Mouse (Mus musculus): Measurements from ENCODE around the gene Pbx3.

Gene Pbx3

GRCm38 (mm10) chr2:34146431-34146830 is 226.5 kb downstream of the Pbx3 start:
- no peak for DNase-seq (ENCODE audit: low read depth)

GRCm38 (mm10) chr2:34139470-34140158 is 233.3 kb downstream of the Pbx3 start:
- no peak for DNase-seq (ENCODE audit: low read depth)

GRCm38 (mm10) chr2:34135316-34135715 is 237.6 kb downstream of the Pbx3 start:
- no peak for DNase-seq (ENCODE audit: low read depth)

- no peak for DNase-seq (ENCODE audit: low read depth)
These were observed 240.2 kb downstream of the Pbx3 start for GRCm38 (mm10) chr2:34132751-34133150.

- no peak for DNase-seq (ENCODE audit: low read depth)
These were observed 243.2 kb downstream of the Pbx3 start for GRCm38 (mm10) chr2:34129674-34130267.

DNA sequence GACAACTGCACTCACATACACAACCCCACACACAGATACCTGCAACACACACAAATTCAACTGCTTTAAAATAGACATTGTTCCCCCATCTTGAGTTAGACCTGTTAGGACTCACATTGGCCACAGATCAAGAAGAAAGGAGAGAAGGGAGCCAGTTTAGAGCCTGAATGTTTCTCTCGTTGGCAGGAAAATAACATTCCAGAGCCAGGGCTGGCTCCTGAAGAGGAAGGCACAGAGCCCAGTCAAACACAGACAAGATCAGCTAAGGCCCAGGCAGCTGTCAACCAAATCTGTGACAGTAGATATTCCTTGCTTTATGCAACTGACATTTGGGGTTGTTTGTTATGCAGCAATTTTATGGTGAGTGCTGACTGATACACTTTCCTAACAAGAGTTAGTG is 245.1 kb downstream of the Pbx3 start:
- DNase-seq (ENCODE audit: low read depth), result no peak

GRCm38 (mm10) chr2:34123896-34124295 is 249.0 kb downstream of the Pbx3 start:
- no peak for DNase-seq (ENCODE audit: low read depth)

All from naive thymus-derived CD4-positive, alpha-beta T cell, adult 2 months (primary cell).